Mouse (Mus musculus): ENCODE results near the gene Dcxr. TPM values are rescaled to one million over a fixed set of nuclear protein-coding genes. Genes with fewer than 3 reads are reported as not detected.

Dcxr gene
- total and polyA plus RNA-seq, 3 experiments: 41.4 to 150 (median 122) TPM

DNA sequence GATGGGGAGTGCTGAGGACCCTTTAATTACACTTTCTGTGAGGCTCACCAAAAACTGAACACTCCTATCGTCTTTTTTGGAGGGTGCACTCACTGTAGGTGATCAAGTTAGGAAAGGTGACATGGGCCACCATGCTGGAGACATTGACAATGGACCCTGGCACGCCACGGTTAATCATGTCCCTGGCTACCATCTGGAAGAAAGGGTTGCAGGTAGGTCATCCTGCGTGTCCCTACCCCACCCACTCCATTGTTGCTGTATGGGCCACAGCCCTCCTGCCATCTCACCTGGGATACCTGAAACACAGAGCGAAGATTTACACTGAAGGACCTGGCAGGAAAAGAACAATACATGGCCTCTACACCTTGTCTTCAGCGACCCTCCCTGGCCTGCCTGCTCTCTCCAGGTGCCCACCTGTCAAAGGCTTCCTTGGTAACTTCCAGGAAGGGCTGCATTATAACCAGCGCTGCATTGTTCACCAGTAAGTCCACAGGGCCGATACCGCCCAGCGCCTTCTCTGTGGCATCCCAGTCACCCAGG lies 3.3 kb upstream of the Dcxr start:
- no peak for DNase-seq

DNA sequence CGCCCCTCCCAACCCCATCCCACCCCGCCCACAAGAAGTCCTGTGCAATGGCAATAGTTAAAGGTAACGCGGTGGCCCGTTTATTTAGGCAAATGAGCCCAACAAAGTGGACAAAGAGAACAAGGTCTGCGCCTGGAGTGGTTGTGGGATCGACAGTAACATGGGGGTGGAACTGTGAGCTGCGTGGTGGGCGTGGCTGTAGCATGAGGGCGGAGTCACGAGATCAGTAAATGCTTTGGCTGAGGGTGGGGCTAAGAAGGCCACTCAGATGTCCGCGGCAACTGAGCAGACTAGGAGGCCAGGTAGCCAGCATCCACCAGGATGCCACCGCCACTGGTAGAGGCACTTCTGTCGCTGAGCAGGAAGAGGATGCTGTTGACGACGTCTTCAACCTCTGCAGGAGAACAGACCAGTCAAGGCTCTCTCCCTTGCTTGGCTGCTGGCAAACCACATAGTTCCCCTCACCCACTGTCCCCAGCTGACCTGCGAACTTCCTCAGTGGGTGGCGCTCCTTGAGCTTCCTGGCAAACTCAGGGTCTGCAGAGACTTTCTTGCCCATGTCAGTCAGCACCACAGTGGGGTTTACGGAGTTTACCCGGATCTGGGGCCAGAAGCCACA lies 2.5 kb upstream of the Dcxr start:
- DNase-seq: peak; percentile 66

DNA sequence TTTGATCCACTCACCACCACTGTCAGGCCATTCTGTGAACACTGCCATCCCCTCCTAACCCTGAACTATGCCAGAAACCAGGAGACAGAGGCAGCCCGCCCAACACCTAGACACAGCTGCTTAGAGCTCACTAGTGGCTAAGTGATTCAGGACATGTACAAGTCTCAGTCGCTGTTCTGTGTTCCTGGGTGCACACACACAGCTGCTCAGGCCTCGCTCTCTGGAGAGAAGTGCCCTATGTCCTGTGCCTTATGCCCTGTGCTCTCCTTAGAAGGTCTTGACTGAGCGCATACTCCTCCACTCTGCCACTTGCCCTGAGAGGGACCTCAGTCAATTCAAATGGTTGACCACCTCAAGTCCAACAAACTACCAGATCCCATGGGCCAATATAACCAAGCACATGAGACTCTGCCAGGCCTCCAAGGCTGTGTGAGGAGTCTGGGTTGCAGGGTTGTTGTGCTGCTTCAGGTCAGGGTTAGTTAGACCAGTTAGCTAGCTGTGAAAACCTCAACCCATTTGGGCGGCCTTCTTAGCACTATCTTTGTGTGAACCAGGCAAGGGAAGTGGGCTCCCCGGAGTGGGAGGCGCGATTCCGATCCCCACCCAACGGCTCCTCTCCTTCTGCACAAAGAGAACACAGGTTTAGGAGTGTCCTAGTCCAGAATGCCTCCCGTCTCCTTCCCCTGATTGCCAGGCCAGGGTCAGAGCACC lies 1.6 kb upstream of the Dcxr start:
- DNase-seq: no peak

- no peak for DNase-seq
These were observed 483 bp upstream of the Dcxr start for GRCm38 (mm10) chr11:120727564-120727963.

GRCm38 (mm10) chr11:120726243-120727168 lies 575 bp downstream of the Dcxr start:
- no peak for DNase-seq

- no peak for DNase-seq
These were observed 3.6 kb downstream of the Dcxr start for GRCm38 (mm10) chr11:120723509-120723908.

- no peak for DNase-seq
These were observed 4.2 kb downstream of the Dcxr start for GRCm38 (mm10) chr11:120722761-120723382.

- DNase-seq: no peak
These were observed 4.9 kb downstream of the Dcxr start for GRCm38 (mm10) chr11:120722067-120722630.

- DNase-seq: peak; percentile 82
These were observed 5.7 kb downstream of the Dcxr start, which contains the start of gene Rac3 for GRCm38 (mm10) chr11:120721124-120722066. Rac3 (plus strand) TSS chr11:120721470.

GRCm38 (mm10) chr11:120720450-120720849 lies 6.6 kb downstream of the Dcxr start:
- peak; percentile 90 for DNase-seq

DNA sequence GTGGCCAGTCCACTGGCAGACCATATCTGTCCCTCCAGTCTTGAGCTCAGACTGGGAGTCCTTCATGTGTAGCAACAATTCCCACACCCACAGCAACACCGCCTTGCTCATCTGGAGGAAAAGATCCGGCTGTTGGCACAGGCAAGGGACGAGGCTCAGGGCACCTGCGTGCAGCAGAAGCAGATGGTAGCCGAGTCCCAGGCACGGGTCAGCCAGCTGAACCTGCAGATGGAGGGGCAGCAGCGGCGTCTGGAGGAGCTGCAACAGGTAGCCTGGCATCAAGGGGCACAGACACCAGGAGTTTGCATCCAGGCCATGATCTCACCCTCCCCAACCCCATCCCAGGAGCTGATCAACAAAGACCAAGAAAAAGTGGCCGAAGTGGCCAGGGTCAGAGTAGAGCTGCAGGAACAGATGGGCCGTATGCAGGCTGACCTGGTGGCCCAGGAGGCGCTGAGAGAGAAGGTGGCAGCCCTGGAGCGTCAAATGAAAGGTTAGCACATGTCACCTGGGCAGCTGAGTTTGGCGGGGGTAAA lies 7.2 kb downstream of the Dcxr start:
- no peak for DNase-seq

- DNase-seq: no peak
These were observed 7.8 kb downstream of the Dcxr start for GRCm38 (mm10) chr11:120719242-120719641.

GRCm38 (mm10) chr11:120715131-120715530 lies 11.9 kb downstream of the Dcxr start:
- no peak for DNase-seq

- no peak for DNase-seq
These were observed 12.5 kb downstream of the Dcxr start for GRCm38 (mm10) chr11:120714546-120714945.

- DNase-seq: peak; percentile 98
These were observed 13.2 kb downstream of the Dcxr start, which contains the start of the genes Cenpx and Lrrc45 for GRCm38 (mm10) chr11:120713580-120714518. Cenpx (minus strand) TSS chr11:120713738. Lrrc45 (plus strand) TSS chr11:120713925.

- DNase-seq: peak; percentile 70
These were observed 14.1 kb downstream of the Dcxr start for GRCm38 (mm10) chr11:120712771-120713568.

DNA sequence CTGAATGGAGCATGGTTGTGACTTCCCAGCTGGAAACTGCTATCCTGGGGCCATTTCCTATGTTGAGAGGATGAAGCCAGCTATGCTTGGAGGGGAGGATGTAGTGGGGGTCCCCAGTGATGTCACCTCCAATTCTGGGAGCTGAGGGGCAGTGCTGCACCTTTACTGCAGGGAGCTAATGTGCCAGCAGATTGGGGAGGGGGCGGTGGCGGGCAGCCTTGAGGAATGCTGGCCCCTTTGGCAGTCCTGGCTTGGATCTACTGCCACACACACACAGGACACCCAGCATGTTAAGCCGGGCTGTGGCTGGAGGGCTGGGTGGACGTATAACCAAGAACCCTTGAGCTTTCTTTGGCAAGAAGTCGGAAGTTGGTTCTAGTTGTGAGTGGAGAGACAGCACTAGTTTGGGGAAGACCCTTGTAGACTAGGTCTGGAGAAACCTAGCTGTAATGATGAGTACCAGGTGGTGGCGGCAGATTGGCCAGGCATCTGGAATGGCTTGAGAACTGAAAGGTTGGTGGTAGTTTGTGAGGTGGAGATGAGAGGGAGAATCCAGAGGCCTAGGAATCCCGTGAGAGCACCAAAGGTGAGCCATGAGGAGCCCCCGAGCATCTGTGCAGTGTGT lies 15.0 kb downstream of the Dcxr start:
- no peak for DNase-seq
